Mouse (Mus musculus) liver, adult 2 months (tissue): ENCODE results near the gene Ccpg1.

Experiments used
- CTCF ChIP-seq: fragments of 200-500 bp; IDR thresholded peaks from 2 replicates; pipeline ENCODE4 v1.5.1; 2011; ENCODE audit warnings: low read depth, low read length, control low read depth
- POLR2A ChIP-seq: fragments of 200-500 bp; IDR thresholded peaks from 2 replicates; pipeline ENCODE4 v1.6.1; 2011; ENCODE audit warnings: low read length, control low read depth; ENCODE audit not compliant: insufficient read depth; ENCODE audit errors: extremely low read depth

GRCm38 (mm10) chr9:73040080-73040479 lies 54.9 kb downstream of the Ccpg1 start, which contains the start of gene Pigb:
- no peak for TF ChIP-seq POLR2A
- no peak for TF ChIP-seq CTCF
